Mouse (Mus musculus) spleen, postnatal 14 days (tissue): ENCODE results near the gene Ttc36.
A peak's percentile ranks its signal among the peaks of the same experiment; 100 is the strongest.

Experiments used
- DNase-seq, 2 experiments: peaks; one replicate each; pipeline ENCODE4 v3.0.0; 2021 to 2022; ENCODE audit warnings: low spot score in 2 of 2

Ttc36 gene

GRCm38 (mm10) chr9:44802808-44803450 is at the start of gene Ttc36:
TSS of gene Ttc36 (minus strand) at chr9:44803072.
- no peak for DNase-seq

DNA sequence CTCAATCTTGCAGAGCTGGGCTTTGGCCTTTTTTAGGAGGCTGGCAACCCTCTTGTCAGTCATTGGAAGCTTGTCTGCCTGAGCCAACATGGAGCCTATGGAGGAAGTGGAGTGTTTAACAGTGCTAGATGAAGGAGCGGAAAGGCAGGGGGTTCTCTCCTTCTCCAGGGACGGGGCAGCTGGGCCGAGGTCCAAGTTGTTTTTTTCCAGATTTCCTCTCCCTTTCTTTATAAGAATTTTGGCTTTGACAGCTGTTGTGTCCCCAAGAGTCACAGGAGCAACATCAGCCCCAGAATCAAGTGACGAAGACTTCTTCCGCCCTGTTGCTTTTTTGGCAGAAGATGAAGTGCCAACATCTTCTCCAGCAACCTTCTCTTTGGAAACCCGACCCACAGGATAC is 44.6 kb upstream of the Ttc36 start:
- DNase-seq: no peak

DNA sequence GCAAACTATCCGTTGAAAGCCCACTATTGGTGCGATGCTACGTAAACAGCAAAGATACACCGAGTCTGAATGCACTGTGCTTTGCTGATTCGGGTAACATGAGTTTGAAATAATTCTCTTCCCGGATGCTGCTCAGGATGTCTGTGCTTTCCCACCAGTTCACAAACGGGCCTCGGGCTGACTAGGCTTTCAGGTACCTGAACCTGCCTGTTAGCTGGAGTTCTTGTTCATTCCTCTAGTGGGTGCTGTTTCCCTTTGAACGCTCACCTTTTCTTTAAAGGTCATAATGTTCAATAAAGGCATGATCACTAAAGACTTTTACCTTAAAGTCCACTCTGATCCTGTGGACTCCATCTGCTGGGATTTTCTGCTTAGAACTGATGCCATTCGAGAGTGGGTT is 38.4 kb upstream of the Ttc36 start:
- DNase-seq: peak in 1 of 2 experiments; percentile 14

- peak; percentile 51 to 68 for DNase-seq
These were observed 33.6 kb upstream of the Ttc36 start for GRCm38 (mm10) chr9:44836439-44836838.

DNA sequence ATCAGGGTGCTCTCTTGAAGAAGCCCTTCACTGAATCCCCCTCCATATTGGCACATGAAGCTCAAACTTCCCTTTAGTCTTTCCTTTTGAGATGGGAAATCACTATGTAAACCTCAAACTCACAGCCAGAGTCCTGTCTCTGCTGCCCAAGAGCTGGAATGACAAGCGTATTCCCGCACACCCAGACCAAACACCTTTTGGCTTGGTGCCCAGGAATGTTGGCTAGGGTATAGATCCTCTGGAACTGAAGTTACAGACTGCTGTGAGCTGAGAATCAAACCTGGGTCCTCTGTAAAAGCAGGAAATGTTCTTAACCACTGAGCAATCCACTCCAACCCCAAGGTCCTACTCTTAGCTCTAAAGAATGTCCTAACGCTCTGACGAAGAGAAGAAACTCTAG is 29.5 kb upstream of the Ttc36 start:
- DNase-seq: no peak

DNA sequence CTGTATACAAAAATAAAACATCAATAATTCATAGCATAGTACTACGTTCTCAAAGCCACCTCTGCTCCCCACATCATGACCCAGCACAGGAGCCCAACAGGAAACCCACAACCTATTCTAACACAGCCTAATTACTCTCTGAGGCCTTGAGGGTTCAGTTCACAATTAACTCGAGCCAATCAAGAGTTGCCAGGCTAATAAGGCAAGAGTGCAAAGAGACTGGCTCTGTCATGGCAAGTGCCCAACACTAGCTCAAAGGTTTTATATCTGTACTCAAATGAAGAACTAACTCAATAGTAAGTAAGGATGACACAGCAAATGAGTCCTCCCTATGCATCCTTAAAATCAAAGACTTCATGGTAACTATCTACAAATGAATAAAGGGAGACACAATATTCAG is 27.6 kb upstream of the Ttc36 start:
- DNase-seq: no peak

DNA sequence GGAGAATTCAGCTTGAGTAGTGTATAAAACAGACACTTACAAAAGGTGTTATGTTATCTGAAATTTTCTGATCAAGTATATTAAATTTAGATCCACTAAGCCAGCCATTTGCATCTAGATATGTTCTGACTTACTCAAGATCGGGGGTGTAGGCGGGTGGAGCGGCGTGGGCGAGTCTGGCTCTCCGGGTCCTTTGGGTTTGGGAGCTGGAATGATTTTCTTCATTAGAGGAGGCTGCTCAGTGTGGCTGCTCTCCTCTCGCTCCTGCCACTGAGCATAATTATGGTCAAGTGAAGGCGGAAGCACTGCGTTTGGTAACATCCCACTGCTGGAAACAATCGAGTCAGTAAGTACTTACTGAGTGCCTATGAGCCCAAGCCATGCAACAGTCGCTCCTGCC is 26.1 kb upstream of the Ttc36 start:
- DNase-seq: no peak

GRCm38 (mm10) chr9:44826660-44827059 is 23.8 kb upstream of the Ttc36 start:
- DNase-seq: no peak

DNA sequence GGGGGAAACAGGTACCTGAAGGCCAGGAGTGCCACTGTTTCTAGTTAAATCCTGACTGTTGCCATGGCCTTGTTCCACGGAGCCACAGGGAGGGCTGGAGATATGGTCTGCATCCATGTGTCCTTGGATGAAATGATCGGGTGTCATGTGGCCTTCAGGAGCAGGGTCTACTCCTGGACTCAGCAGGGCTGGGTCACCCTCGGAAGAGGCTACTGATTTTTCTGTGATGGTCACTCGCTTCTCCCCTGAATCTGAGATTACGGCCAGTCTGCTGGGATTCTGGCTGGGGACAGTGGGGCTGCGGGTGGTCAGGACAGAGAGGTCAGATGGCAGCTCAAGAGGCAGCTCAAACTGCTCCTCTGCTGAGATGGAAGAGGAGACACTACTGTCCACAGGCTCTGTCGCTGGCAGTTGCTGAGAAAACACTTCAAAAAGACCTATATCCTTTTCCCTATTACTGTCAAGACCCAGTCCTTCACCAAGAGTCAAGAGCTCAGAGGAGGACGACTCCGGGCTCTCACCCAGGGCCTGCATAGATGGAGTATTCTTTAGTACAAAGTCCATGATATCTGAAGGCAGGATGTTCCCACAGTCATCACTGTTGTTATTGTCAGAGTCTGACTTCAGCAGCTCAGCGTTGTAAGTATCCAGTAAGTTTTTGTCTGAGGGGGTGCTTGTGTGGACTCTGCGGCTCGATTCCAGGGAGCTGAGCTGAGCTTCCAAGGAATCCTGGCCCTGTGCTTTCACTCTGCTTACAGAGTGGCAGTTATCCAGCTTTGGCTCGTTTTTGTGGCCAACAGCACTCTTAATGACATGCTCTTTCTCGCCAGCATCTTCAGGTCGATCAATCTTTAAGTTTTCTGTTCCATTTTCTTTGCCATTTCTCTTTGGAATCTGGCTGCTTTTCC is 17.3 kb upstream of the Ttc36 start:
- no peak for DNase-seq

GRCm38 (mm10) chr9:44817522-44817921 is 14.7 kb upstream of the Ttc36 start:
- no peak for DNase-seq

GRCm38 (mm10) chr9:44814179-44814578 is 11.3 kb upstream of the Ttc36 start:
- no peak for DNase-seq

GRCm38 (mm10) chr9:44810316-44810715 is 7.4 kb upstream of the Ttc36 start:
- no peak for DNase-seq

DNA sequence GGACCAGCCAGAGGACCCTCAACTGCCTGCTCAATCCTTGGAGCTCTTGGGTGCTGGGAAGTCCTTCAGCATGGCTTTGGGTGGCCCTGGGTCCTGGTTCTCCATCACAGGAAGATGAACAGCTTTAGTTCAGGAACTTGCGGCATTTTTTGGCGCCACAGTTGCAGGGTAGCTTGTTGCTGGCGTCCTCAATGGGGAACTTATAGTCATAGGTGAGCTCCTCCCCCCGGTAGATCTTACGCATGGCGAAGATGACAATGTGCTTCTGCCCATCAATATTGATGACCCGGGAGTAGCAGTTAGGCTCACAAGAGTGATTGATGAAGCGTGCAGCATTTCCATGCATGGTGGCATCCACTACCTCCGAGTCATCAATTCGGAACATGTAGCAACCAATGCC is 4.9 kb upstream of the Ttc36 start:
- no peak for DNase-seq

DNA sequence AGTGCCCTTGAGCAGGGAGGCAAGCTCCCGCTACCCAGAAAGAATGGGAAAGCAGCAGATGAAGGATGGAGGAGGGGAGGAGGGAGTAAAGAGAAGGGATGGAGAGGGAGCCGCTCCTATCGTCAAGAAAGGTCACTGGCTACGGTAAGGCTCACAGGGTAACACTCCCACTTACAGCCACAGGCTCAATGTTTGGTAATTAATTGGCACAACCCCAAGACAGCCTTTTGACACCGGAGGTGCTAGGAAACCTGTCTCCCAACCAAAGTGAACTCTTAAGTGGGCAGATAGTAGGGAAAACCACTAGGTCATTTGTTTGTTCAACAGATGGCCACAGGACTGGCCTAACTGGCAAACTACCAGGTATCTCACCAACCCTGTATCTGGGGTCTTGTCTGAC is 4.3 kb upstream of the Ttc36 start:
- DNase-seq: no peak

DNA sequence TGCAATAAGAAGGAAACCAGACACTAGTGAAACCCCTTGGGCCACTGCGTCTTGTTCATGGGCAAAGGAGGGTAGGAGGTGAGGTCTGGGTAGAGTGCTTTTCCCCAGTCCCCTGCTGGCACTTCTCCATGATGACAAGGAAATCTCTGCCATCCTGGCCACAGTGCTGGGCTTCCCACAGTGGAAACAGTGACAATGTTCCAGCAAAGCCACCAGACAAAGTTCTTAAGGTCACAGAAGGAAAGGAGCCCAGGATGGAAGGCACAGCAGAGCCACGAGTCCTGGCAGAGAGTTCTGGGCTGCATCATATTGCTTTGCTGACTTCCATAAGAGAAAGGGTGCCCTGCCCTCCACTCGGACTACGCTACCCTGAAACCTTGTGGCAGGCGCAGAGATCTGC is 2.7 kb upstream of the Ttc36 start:
- no peak for DNase-seq

GRCm38 (mm10) chr9:44804678-44805077 is 1.8 kb upstream of the Ttc36 start:
- DNase-seq: no peak

GRCm38 (mm10) chr9:44801669-44802068 is 1.2 kb downstream of the Ttc36 start:
- no peak for DNase-seq

DNA sequence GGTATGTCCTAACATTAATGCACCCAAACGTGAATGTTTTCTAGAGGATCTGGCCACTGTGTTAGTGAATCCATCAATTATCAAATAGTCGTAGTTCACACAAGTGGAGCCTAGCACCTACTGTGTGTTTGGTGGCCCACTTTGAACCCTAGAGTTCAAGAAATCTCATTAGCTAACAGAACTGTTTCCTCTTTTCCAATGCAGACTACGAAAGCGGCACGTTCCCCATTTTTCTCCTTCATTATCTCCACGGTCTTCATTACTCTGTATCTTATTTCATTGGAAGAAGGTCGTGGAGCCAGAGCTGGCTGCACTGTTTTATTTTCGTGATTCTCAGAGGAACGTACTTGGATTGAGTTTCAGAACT is 2.9 kb downstream of the Ttc36 start:
- no peak for DNase-seq

DNA sequence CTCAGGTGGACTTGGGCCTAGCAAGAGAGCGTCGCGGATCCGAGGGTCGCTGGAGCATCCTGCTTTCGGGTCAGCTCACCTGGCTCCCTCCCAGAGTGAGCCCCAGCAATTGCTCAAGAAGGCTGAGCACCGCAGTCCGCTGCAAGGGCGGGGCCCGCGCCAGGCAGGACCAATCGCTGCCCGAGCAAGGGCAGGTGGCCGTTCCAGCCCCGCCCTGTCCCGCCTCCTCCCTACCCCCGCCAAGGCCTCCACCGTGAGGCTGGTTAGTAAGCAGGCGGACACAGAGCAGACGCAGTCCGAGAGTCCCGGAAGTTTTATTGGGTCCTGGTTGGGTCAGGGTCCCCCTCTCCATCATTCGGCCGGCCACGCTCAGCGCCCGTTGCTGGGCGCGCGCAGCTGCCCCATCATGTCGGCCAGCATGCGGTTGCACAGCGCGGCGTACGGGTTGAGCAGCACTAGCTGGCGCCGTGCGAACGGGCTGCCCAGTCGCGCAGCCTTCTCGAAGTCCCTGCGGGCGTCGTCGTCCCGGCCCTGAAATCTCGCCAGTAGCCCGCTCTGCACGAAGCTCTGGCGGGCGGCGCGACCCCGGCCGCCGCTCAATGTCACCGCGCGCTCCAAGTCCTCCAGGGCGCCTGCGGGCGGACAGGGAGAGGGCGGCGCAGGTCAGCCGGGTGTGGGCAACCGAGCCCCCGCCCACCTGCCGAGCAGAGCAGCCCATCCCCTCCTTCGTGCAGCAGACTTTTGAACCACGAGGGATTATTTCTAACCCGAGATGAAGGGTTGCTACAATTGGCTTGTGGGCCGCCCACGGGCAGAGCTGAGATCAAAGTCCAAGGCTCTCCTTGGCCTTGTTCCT is 3.5 kb downstream of the Ttc36 start, which contains the start of gene Tmem25:
Gene Tmem25, minus strand, starts transcription at position 206 of the 856 bp plus-strand sequence.
- peak; percentile 60 to 68 for DNase-seq

DNA sequence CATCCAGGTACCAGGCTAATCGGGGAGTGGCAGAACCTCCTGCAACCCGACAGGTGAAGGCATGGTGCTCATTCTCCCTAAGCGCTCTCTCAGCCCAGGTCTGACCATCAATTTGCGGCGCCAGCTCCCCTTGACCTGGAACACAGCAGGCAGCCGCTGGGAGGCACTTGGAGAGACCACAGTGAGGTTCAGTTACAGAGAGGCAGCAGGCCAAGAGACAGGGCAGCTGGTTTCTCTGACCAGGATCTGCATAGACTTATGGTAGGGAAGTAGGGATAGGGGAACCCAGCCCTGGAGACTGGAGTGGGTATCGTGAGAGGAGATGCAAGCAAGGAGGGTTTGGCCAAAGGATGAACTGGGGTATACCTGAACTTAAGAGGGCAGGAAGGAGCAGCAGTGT is 4.6 kb downstream of the Ttc36 start:
- DNase-seq: no peak

DNA sequence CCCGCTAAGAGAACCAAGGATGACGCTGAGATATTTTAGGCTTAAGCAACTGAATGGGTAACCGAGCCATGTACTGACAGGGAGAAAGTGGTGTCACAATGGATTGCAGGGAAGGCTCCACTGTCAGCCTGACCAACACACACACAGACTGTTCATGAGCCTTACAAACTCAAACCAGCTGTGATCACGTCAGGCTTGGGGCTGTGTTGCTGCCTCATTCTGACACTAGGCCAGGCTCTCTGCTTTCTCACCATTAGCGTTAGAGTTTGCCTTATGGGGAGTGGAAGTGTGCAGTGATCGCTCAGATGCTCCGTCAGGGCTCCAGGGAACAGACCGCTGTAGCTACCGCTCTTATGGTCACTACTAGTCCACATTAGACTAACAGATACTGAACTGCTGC is 10.0 kb downstream of the Ttc36 start:
- DNase-seq: no peak
